Mouse (Mus musculus): ENCODE data around the gene Ssh2.

GRCm38 (mm10) chr11:77486798-77487197 is 270.7 kb downstream of the Ssh2 start:
- TF ChIP-seq CTCF (IDR thresholded peaks at IDR 0.05; ENCODE audit: borderline replicate concordance, extremely low read depth, insufficient read depth, insufficient read length) (no peak; the same call in 1 of the 2 replicates), POLR2A (IDR thresholded peaks at IDR 0.05; ENCODE audit: borderline replicate concordance, extremely low read depth, insufficient read depth, insufficient read length, poor library complexity, severe bottlenecking) (no peak)

Data from brain, embryonic 14.5 days (tissue).